Mouse (Mus musculus) E14TG2a.4 (cell line): Measurements from ENCODE around the gene Plekhh1.

Experiments
- H3K27me3 ChIP-seq: 2 replicates; pipeline ENCODE4 v1.6.1; 2014; ENCODE audit warnings: low read length, control low read depth; ENCODE audit not compliant: insufficient read depth
- H3K36me3 ChIP-seq: 2 replicates; pipeline ENCODE4 v1.6.1; 2014; ENCODE audit warnings: low read length, control low read depth; ENCODE audit not compliant: insufficient read depth
- H3K4me1 ChIP-seq: replicated peaks from 2 replicates; pipeline ENCODE4 v1.6.1; 2014; ENCODE audit warnings: low read depth, low read length, control low read depth
- H3K4me3 ChIP-seq: replicated peaks from 2 replicates; pipeline ENCODE4 v1.5.1; 2014; ENCODE audit warnings: mild to moderate bottlenecking, low read length
- H3K9me3 ChIP-seq: 2 replicates; pipeline ENCODE4 v1.6.1; 2014; ENCODE audit warnings: low read length, control low read depth
- CTCF ChIP-seq: conservative IDR thresholded peaks from 2 replicates; pipeline ENCODE4 v1.5.1; 2014; ENCODE audit warnings: low read length
- NANOG ChIP-seq: IDR thresholded peaks from 2 replicates; pipeline ENCODE4 v1.6.1; 2014; ENCODE audit warnings: borderline replicate concordance, low read length, mixed read lengths
- POU5F1 ChIP-seq: IDR thresholded peaks from 2 replicates; pipeline ENCODE4 v1.6.1; 2014; ENCODE audit warnings: low read length, borderline replicate concordance

Plekhh1 gene

DNA sequence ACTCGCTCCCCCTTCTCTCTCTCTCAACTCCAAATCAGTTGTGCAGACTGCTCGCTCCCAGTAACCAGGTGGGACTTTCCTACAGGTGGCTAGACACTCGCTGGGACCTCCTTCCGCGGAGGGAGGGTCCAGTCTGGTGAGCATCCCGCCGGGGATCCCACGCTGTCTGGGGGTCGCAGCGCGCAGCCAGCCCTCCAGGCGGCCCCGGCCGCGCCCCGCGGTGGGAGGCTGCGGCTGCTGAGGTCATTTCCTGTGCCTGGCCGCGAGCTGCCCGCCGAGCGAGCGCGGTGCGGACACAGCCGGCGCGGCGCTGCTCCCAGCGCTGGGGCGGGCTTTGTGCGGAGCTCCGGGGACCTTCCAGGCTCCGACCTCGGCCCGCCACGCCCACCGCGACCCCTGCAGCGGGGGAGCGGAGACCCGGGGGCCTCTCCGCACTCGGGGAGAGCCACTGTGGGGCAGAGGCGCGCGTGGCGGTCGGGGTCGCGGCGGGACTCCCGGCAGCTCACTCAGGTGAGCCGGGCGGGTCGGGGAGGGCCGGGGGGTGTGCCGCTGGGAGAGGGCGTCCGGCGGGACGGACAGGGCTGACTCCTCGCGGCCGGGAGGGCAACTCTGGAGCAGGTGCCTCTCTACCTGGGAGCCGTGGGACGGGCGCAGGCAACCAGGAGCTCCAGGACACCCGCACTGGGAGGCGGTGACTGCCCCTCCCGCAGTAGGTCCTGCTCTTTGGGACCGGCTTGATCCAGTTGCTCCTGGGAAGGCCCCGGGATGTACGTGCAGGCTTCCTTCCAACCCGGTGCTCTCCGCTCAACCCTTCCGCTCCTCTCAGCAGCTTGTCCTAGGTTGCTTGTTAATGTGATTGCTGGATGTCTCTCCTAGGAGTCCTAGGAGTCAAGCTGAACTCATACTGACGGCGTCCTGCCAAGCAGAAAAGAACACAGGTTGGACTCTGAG lies at the start of gene Plekhh1:
Gene Plekhh1, plus strand, starts transcription at position 253 of the 951 bp plus-strand sequence.
- peaks cover 3% of the 10 kb centered on the region; the same call in 1 of the 2 replicates for H3K27me3 ChIP-seq
- TF ChIP-seq NANOG (no peak), POU5F1 (no peak), CTCF (no peak)
- H3K36me3 ChIP-seq: peaks cover 4% of the 10 kb centered on the region; the same call in 1 of the 2 replicates
- H3K9me3 ChIP-seq: no peaks in the 10 kb centered on the region
- peaks cover 52% of the 10 kb centered on the region for H3K4me1 ChIP-seq
- peak within 1 kb of the TSS; percentile 89 for H3K4me3 ChIP-seq

DNA sequence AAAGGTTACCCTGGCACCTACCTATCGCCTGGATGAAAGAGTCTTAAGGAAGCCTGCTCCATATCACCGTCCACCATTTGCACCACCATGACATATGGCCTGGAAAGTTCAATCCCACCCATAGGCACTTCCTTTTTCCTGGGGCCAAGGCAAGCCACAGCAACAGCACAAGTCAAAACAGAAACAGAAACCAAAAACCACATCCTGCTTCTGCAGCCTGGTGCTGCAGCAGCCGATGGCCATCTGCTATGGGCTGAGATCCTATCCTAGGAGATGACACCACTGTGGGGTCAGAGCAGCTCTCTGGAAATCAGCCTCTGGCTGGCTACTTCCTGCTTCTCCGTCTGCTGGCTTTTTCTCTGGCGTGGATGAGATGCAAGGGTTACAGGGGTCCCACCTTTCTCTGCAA lies 48.3 kb upstream of the Plekhh1 start:
- Histone ChIP-seq H3K27me3 (no peaks in the 10 kb centered on the region), H3K4me1 (no peaks in the 10 kb centered on the region), H3K36me3 (no peaks in the 10 kb centered on the region), H3K4me3 (no peak overlapping the region), H3K9me3 (no peaks in the 10 kb centered on the region)
- no peak for TF ChIP-seq POU5F1
- TF ChIP-seq NANOG: no peak
- no peak for TF ChIP-seq CTCF

DNA sequence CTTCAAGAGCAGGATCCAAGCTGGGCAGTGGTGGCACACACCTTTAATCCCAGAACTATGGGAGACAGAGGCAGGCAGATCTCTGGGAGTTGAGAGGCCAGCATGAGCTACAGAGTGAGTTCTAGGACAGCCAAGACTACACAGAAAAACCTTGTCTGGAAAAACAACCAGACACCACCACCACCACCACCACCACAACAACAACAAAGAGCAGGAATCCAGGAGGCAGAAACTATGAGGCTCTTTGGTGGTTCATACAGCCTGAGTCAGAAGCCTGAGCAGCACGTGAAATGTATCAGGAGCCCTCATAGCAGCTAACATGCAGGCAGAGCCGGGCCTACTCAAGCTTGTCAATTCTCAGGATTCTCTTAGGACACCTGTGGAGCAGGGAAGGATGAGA lies 47.8 kb upstream of the Plekhh1 start:
- Histone ChIP-seq H3K9me3 (no peaks in the 10 kb centered on the region), H3K4me3 (no peak overlapping the region), H3K36me3 (no peaks in the 10 kb centered on the region), H3K4me1 (no peaks in the 10 kb centered on the region), H3K27me3 (no peaks in the 10 kb centered on the region)
- TF ChIP-seq NANOG (no peak), CTCF (no peak), POU5F1 (no peak)

DNA sequence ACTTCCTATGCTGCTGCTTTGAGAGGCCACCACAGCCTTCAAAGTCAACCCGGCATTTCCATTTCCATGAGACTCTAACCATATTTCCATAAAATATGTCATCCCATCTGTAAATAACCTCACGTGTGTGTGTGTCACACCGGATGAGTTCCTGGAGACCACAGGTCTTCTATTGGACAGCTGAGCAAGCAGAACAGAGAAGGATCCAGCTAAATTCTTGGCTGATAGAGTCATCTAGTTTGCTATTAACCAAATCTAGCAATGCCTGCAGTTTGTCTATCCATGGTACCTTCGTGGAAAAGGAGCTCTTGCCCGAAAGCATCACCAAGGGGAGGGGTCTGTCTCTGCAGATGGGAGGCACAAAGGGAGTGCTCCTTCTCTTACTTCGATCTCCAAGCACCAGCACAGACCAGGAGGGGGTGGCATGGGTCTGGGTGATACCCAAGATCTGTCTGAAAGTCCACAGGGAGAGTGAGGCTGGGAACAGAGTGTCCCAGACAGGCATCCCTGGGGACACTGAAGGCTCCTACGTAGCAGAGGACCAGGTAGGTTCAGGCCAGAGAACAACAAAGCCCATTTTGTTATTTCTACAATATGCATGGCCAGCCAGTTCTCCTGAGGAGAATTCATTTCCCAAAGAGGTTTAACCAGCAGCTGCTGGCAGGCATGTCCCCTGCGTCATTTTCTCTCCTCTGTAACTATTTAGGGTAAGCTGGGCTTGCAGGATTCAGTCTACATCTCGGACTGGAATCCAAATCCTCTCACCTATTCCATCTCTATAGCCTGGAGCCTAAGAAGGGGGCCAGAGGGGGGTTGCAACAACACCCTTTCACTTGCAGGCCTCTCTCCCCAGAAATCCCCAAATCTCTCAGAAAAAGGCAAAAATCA lies 46.8 kb upstream of the Plekhh1 start:
- no peaks in the 10 kb centered on the region for H3K4me1 ChIP-seq
- no peaks in the 10 kb centered on the region for H3K9me3 ChIP-seq
- no peaks in the 10 kb centered on the region for H3K27me3 ChIP-seq
- H3K4me3 ChIP-seq: no peak overlapping the region
- TF ChIP-seq CTCF (no peak), NANOG (no peak), POU5F1 (no peak)
- no peaks in the 10 kb centered on the region for H3K36me3 ChIP-seq

DNA sequence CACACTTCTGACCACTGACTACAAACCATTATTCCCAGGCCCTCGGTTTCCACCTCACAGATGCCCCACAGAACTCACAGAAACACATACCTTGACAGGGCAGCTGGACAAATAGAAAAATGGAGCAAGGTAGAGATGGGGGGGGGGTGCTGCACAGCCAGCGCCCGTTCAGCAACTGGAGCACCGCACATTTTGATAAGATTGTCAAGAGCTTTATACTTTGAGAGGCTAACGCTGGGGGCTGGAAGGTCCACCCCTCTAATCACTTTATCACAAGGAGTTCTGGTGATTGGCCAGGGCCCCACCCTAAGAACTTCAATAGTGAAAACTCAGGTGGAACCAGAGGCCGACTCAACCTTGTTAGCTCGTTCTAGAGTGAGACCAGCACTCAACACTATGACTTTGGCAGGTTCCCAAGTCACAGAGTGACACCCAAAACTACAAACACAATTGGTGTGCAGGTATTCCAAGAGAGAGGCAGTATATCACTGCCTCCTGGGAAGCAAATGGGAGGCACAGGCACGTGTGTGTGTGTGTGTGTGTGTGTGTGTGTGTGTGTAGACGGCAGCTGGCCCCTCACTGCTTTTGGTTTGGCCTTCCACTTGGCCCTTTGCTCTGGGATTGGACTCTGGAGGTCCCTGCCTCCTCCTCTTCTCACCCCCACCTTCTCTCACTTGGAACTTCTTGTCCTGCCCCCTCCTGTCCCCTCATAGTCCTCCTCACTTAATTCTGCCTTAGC lies 45.5 kb upstream of the Plekhh1 start:
- Histone ChIP-seq H3K9me3 (no peaks in the 10 kb centered on the region), H3K4me1 (peaks cover 9% of the 10 kb centered on the region; the same call in 1 of the 2 replicates), H3K4me3 (no peak overlapping the region), H3K27me3 (no peaks in the 10 kb centered on the region), H3K36me3 (no peaks in the 10 kb centered on the region)
- TF ChIP-seq CTCF (no peak), NANOG (no peak), POU5F1 (no peak)

DNA sequence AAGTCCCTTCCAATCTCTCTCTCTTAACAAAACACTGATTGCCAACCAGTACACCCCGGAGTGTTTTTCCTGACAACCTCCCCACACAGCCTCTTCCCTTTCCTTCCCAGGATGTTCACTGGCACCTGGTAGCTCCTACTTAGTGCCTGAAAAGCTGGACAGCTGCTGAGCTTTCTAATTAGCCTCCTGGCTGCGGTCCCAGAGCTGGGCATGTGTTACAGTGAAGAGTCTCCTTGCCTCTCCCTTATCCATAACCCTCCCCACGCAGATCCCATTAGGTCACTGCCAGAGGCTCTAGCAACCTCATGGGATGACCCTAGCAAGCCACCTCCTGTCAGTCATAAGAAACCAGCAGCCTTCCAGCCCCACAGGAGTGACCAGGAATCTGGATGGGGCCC lies 44.9 kb upstream of the Plekhh1 start:
- Histone ChIP-seq H3K36me3 (no peaks in the 10 kb centered on the region), H3K4me3 (no peak overlapping the region), H3K9me3 (no peaks in the 10 kb centered on the region), H3K27me3 (no peaks in the 10 kb centered on the region), H3K4me1 (peaks cover 9% of the 10 kb centered on the region; the same call in 1 of the 2 replicates)
- no peak for TF ChIP-seq CTCF
- no peak for TF ChIP-seq NANOG
- TF ChIP-seq POU5F1: no peak

DNA sequence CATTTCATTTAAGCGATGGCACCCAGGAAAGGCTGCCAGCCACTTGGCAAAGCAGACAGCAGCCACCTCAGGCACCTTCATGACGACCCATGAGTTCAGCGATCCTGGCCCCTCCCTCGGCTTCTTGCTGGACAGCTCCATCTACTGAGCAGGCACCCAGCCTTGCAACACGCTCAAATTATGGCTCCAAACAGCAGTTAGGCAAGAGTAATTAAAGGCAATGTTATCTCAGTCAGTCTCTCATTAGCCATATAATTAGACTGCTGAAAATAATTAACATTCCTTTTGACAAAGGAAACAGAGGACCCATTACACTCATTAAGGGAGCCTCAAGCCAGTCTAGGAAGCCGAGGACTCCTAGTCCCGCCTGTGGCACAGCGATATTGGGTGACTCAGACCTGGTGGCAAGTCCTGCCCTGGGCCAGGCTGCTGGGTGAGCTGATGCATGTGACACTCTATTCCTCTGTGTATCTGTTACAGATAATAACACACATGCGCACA lies 41.3 kb upstream of the Plekhh1 start:
- Histone ChIP-seq H3K9me3 (no peaks in the 10 kb centered on the region), H3K27me3 (no peaks in the 10 kb centered on the region), H3K4me1 (peaks cover 26% of the 10 kb centered on the region), H3K4me3 (peak overlapping the region; percentile 52; the same call in 1 of the 2 replicates), H3K36me3 (no peaks in the 10 kb centered on the region)
- no peak for TF ChIP-seq POU5F1
- TF ChIP-seq CTCF: no peak
- no peak for TF ChIP-seq NANOG

DNA sequence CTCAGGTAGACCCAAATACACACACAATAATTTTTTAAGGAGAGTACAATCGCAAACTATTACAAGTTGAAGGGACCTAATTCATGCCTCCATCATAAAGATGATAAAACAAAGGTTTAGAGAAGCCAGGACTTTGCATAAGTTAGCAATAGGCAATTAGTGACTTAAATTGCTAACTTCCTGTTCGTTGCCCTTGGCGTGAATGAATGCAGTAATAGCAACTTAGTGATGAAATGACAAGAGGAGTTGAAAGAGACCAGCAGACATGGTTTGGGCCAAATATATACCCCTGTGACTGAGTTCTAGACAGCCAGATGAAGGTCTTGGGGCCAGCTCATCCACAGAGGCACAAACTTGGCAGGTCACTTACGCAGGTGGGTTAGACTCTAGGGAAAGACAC lies 32.7 kb upstream of the Plekhh1 start:
- Histone ChIP-seq H3K9me3 (no peaks in the 10 kb centered on the region), H3K4me3 (no peak overlapping the region), H3K4me1 (peaks cover 77% of the 10 kb centered on the region), H3K27me3 (no peaks in the 10 kb centered on the region), H3K36me3 (no peaks in the 10 kb centered on the region)
- TF ChIP-seq CTCF (no peak), POU5F1 (no peak), NANOG (no peak)
